Mouse (Mus musculus): ENCODE data around the gene Grasp. TPM values are rescaled to one million over a fixed set of nuclear protein-coding genes. Genes with fewer than 3 reads are reported as not detected.

Grasp gene
- polyA plus RNA-seq (2016; fragmentation: Nextera tagmentation; extraction: Ambion mirVana): 9.2 and 13.8 TPM in 2 replicates

- WGBS: under 1% methylated on average over 75 of the region's 77 CpGs
- H3K9ac ChIP-seq: peak within 1 kb of the TSS; percentile 84
- H3K27ac ChIP-seq: peak within 1 kb of the TSS; percentile 7; the same call in 1 of the 2 replicates
- peaks cover 3% of the 10 kb centered on the region; the same call in 1 of the 2 replicates for H3K36me3 ChIP-seq
- H3K4me1 ChIP-seq: peaks cover 48% of the 10 kb centered on the region
- peak within 1 kb of the TSS; percentile 69 for H3K4me3 ChIP-seq
- ATAC-seq (ENCODE audit: low FRiP score, low read depth): peak; percentile 58
- H3K4me2 ChIP-seq (replicated peaks): peak within 1 kb of the TSS; percentile 93
- peaks cover 19% of the 10 kb centered on the region for H3K27me3 ChIP-seq (replicated peaks)
- H3K9me3 ChIP-seq: no peaks in the 10 kb centered on the region
These were observed at the start of gene Grasp for GRCm38 (mm10) chr15:101224006-101224906. TSS of gene Grasp (plus strand) at chr15:101224188.

- peak overlapping the region; percentile 91 for H3K4me2 ChIP-seq (replicated peaks)
- no peaks in the 10 kb centered on the region for H3K27me3 ChIP-seq (replicated peaks)
- no peaks in the 10 kb centered on the region for H3K36me3 ChIP-seq
- peak overlapping the region; percentile 87 for H3K4me3 ChIP-seq
- no peaks in the 10 kb centered on the region for H3K9me3 ChIP-seq
- ATAC-seq (ENCODE audit: low FRiP score, low read depth): peak; percentile 75
- H3K27ac ChIP-seq: peak overlapping the region; percentile 68; the same call in 1 of the 2 replicates
- peaks cover 43% of the 10 kb centered on the region for H3K4me1 ChIP-seq
- under 1% methylated on average over 45 of the region's 46 CpGs for WGBS
- peak overlapping the region; percentile 94 for H3K9ac ChIP-seq
These were observed 49.5 kb upstream of the Grasp start for GRCm38 (mm10) chr15:101174294-101175130.

- Histone ChIP-seq H3K9ac (peak overlapping the region; percentile 94), H3K4me2 (replicated peaks) (peak overlapping the region; percentile 91), H3K36me3 (no peaks in the 10 kb centered on the region), H3K9me3 (no peaks in the 10 kb centered on the region), H3K4me3 (peak overlapping the region; percentile 87), H3K27me3 (replicated peaks) (no peaks in the 10 kb centered on the region), H3K27ac (peak overlapping the region; percentile 42; the same call in 1 of the 2 replicates), H3K4me1 (peaks cover 47% of the 10 kb centered on the region)
- 6% methylated on average over 5 of the region's 5 CpGs for WGBS
- no peak for ATAC-seq (ENCODE audit: low FRiP score, low read depth)
These were observed 48.9 kb upstream of the Grasp start for GRCm38 (mm10) chr15:101175131-101175460.

GRCm38 (mm10) chr15:101175613-101176283 lies 48.2 kb upstream of the Grasp start:
- no peaks in the 10 kb centered on the region for H3K27me3 ChIP-seq (replicated peaks)
- ATAC-seq (ENCODE audit: low FRiP score, low read depth): no peak
- 24% methylated on average over 17 of the region's 17 CpGs for WGBS
- H3K9me3 ChIP-seq: no peaks in the 10 kb centered on the region
- H3K4me3 ChIP-seq: peak overlapping the region; percentile 87
- no peaks in the 10 kb centered on the region for H3K36me3 ChIP-seq
- H3K27ac ChIP-seq: no peak overlapping the region
- H3K4me2 ChIP-seq (replicated peaks): peak overlapping the region; percentile 91
- peak overlapping the region; percentile 94 for H3K9ac ChIP-seq
- H3K4me1 ChIP-seq: peaks cover 53% of the 10 kb centered on the region

GRCm38 (mm10) chr15:101176284-101176680 lies 47.7 kb upstream of the Grasp start:
- Histone ChIP-seq H3K9ac (peak overlapping the region; percentile 94; the same call in 1 of the 2 replicates), H3K4me1 (peaks cover 59% of the 10 kb centered on the region), H3K4me2 (replicated peaks) (peak overlapping the region; percentile 91), H3K4me3 (peak overlapping the region; percentile 87; the same call in 1 of the 2 replicates), H3K9me3 (no peaks in the 10 kb centered on the region), H3K27ac (no peak overlapping the region), H3K36me3 (no peaks in the 10 kb centered on the region), H3K27me3 (replicated peaks) (no peaks in the 10 kb centered on the region)
- no peak for ATAC-seq (ENCODE audit: low FRiP score, low read depth)
- 56% methylated on average over 3 of the region's 3 CpGs for WGBS

GRCm38 (mm10) chr15:101176795-101177691 lies 46.9 kb upstream of the Grasp start:
- H3K4me1 ChIP-seq: peaks cover 65% of the 10 kb centered on the region
- H3K36me3 ChIP-seq: no peaks in the 10 kb centered on the region
- peak overlapping the region; percentile 91 for H3K4me2 ChIP-seq (replicated peaks)
- no peaks in the 10 kb centered on the region for H3K27me3 ChIP-seq (replicated peaks)
- 71% methylated on average over 8 of the region's 8 CpGs for WGBS
- H3K9me3 ChIP-seq: no peaks in the 10 kb centered on the region
- no peak for ATAC-seq (ENCODE audit: low FRiP score, low read depth)
- no peak overlapping the region for H3K27ac ChIP-seq
- no peak overlapping the region for H3K9ac ChIP-seq
- H3K4me3 ChIP-seq: no peak overlapping the region

- Histone ChIP-seq H3K4me2 (replicated peaks) (peak overlapping the region; percentile 28; the same call in 1 of the 2 replicates), H3K27ac (no peak overlapping the region), H3K9me3 (no peaks in the 10 kb centered on the region), H3K36me3 (peaks cover 3% of the 10 kb centered on the region; the same call in 1 of the 2 replicates), H3K4me1 (peaks cover 70% of the 10 kb centered on the region), H3K4me3 (no peak overlapping the region), H3K9ac (no peak overlapping the region), H3K27me3 (replicated peaks) (no peaks in the 10 kb centered on the region)
- ATAC-seq (ENCODE audit: low FRiP score, low read depth): no peak
- 57% methylated on average over 15 of the region's 15 CpGs for WGBS
These were observed 43.5 kb upstream of the Grasp start for GRCm38 (mm10) chr15:101180363-101181105.

- peaks cover 65% of the 10 kb centered on the region for H3K4me1 ChIP-seq
- no peak for ATAC-seq (ENCODE audit: low FRiP score, low read depth)
- H3K4me2 ChIP-seq (replicated peaks): peak overlapping the region; percentile 28
- no peak overlapping the region for H3K27ac ChIP-seq
- 0 out of 2 replicates have a peak overlapping the region, but pooled peaks have one; percentile 35 for H3K9ac ChIP-seq
- peaks cover 4% of the 10 kb centered on the region; the same call in 1 of the 2 replicates for H3K36me3 ChIP-seq
- 8% methylated on average over 5 of the region's 5 CpGs for WGBS
- H3K9me3 ChIP-seq: no peaks in the 10 kb centered on the region
- no peak overlapping the region for H3K4me3 ChIP-seq
- no peaks in the 10 kb centered on the region for H3K27me3 ChIP-seq (replicated peaks)
These were observed 42.9 kb upstream of the Grasp start for GRCm38 (mm10) chr15:101181106-101181466.

GRCm38 (mm10) chr15:101181500-101181899 lies 42.5 kb upstream of the Grasp start:
- Histone ChIP-seq H3K4me3 (no peak overlapping the region), H3K27ac (no peak overlapping the region), H3K9me3 (no peaks in the 10 kb centered on the region), H3K27me3 (replicated peaks) (no peaks in the 10 kb centered on the region), H3K4me1 (peaks cover 61% of the 10 kb centered on the region), H3K4me2 (replicated peaks) (peak overlapping the region; percentile 28), H3K36me3 (peaks cover 4% of the 10 kb centered on the region; the same call in 1 of the 2 replicates), H3K9ac (0 out of 2 replicates have a peak overlapping the region, but pooled peaks have one; percentile 35)
- WGBS: 9% methylated on average over 4 of the region's 4 CpGs
- ATAC-seq (ENCODE audit: low FRiP score, low read depth): no peak

GRCm38 (mm10) chr15:101182676-101183075 lies 41.3 kb upstream of the Grasp start:
- 8% methylated on average over 5 of the region's 5 CpGs for WGBS
- no peak overlapping the region for H3K27ac ChIP-seq
- no peak overlapping the region for H3K4me3 ChIP-seq
- no peaks in the 10 kb centered on the region for H3K9me3 ChIP-seq
- peak; percentile 64 for ATAC-seq (ENCODE audit: low FRiP score, low read depth)
- peak overlapping the region; percentile 17; the same call in 1 of the 2 replicates for H3K4me2 ChIP-seq (replicated peaks)
- H3K4me1 ChIP-seq: peaks cover 49% of the 10 kb centered on the region
- peaks cover 4% of the 10 kb centered on the region; the same call in 1 of the 2 replicates for H3K36me3 ChIP-seq
- H3K9ac ChIP-seq: no peak overlapping the region
- H3K27me3 ChIP-seq (replicated peaks): no peaks in the 10 kb centered on the region

Measured in neural tube, embryonic 12.5 days (tissue).